Mouse (Mus musculus): ENCODE measurements around the gene Palld.

The Palld gene

DNA sequence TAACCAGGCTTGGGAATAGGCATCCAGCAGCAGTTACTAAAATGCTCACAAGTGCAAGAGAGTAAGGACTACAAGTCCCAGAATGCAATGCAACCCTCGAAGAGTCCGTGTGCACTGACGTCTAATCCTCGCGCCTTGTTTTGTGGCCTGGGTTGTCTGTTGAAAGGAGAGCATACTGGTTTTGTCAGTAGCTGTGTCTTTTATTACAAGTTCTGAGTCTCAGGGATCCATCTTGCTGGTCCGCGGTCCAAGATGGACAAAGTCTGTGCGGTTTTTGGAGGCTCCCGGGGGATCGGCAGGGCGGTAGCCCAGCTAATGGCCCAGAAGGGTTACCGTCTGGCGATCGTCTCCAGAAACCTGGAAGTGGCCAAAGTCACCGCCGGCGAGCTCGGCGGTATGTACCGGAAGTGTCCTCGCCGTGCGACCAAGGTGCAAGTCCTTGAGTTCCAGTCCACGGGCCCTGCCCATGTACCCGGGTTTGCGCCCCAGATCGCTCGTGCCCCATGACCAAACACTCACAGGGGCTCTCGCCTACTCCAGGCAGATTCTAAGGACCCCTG is 414.8 kb downstream of the Palld start, which contains the start of gene Cbr4:
TSS of gene Cbr4 (plus strand) at position 138 of the 560 bp plus-strand sequence.
- DNase-seq, result peak; percentile 87 to 89

DNA sequence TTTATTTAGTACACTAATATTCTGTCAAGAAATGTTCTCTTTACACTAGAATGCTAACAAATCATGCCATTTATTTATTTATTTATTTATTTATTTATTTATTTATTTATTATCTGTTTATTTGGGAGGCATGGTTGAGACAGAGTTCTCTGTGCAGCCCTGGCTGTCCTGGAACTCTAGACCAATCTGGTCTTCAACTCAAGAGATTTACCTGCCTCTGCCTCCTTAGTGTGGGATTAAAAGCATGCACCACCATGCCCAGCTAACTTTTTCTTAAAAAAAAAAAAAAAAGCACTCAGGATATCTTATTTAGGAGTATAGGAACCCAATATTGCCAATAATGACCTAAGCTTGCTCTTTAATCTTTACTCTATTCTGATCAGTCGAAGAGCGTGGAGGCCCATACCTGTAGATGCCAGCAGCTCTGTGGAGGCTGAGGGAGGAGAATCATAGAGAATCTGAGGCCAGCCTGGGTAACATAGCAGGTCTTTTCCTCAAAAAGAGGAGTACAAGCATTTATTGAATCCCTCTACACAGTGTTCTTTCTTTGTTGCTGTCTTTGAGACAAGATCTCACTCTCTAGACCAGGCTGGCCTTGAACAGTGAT is 415.5 kb downstream of the Palld start:
- DNase-seq, result no peak

- no peak for DNase-seq
Observed at GRCm38 (mm10) chr8:61480260-61480967, 422.1 kb downstream of the Palld start.

DNA sequence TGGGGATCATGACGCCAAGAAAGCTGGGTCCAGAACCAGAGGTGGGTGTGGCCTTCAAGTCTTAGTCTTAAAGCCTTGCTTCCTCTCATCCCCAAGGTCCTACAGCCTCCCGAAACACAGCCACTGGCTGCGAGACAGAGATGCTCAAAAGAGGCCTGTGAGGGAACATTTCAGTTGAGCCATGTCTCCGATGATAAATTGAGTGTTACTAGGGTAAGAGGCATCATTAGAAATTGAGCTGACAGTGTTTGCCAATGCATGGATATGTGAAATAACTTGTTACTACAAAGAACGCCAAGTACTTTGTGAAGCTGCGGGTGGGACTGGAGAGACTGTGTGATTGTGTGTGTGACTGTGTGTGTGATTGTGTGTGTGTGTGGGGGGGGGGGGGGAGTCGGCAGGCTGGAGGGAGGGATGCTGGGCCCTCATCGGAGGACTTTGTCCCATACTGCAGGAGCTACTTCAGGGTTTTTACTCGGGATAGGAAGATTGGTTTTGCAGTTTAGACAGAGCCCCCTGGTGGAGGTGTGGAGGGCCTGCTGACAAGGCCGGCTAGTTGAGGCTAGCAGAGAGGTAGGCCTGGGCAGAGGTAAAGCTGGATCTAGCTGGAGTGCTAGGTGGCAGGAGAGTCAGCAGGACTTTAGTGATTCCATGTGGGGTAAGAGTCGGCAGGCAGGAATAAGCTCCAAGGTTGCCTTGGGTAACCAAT is 422.8 kb downstream of the Palld start:
- peak; percentile 72 to 74 for DNase-seq

- DNase-seq, result no peak
Observed at GRCm38 (mm10) chr8:61478793-61479192, 423.7 kb downstream of the Palld start.

DNA sequence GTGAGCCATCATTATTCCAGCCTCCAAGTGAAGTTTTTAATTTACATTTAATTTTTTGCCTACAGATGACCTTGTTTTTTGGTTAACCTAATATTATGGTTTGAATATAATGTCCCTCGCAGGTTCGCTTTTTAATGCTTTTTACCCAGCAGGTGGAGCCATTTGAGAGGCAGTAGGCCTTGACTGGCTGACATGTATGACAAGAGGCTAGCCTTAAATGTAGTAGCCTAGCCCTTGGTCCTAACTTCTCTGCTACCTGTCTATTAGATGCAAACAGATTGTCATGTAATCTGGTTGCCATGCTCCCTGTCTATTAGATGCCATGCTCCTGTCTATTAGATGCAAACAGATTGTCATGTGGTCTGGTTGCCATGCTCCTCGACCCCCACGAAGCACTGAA is 424.3 kb downstream of the Palld start:
- DNase-seq, result no peak

- DNase-seq, result no peak
Observed at GRCm38 (mm10) chr8:61476160-61476559, 426.3 kb downstream of the Palld start.

DNA sequence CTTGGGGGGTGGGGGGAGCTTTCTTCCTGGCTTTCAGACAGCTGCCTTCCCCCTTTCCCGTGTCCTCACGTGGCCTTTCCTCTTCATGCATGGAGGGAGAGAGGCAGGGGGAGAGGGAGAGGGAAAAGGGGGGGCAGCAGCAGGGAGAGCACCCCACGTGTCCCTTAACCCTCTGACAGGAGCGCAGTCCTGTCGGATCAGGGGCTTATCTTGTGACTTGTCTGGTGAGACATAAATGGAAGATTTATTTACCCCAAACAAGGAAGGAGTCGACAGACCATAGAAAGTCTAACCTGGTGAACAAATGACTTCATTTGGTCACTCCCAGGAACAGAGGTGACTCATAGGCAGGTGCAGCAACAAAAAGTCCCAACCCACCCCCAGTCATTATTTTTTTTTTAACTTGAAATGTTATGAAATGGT is 427.2 kb downstream of the Palld start:
- DNase-seq, result no peak

- no peak for DNase-seq
Observed at GRCm38 (mm10) chr8:61470213-61470612, 432.3 kb downstream of the Palld start.

DNA sequence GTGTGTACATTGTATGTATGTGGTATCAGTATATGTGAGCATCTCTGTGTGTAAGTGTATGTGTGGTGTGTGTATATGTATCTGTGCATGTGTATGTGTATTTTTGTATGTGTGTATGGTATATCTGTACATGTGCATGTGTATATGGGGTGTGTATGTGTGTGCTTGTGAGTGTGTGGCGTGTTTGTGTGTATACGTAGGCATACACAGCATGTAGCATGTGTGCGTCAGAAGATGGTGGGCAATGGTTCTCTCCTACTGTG is 435.0 kb downstream of the Palld start:
- DNase-seq, result no peak

DNA sequence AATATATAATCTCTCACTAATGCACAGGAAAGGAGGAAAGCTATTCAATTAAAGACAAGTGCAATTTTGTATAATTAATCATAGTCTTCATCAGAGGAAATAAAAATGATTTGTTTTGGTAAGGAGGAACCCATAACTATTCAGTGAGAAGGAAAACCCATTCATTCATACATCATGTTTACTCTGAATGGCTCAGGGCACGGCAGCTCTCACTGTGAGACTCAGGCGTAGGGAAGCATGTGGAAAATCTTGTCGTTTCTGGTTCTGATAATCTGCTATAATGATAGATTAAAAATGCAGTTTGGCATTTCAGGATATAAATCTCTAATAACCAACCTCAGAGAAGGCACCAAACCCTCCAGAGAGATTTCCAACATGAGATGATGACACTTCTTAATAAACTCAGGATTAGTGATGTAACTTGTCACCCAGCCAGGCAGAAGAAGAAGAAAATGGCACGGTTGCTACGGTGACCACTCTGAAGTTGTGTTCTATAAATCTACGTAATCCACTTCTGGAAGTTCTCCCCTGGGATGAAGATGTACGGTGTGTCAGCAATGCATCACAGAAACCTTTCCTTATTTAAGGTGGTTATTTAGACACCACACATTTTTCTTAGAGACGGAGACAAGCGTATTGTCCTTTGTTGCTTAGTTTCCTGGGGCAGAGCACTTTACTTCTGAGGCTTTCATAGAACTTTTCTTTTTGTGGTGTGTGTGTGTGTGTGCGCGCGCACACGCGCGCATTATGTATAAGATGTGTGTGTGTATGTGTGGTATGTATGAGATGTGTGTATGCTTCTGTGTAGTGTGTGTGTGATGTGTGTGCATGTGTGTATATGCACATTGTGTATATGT is 435.6 kb downstream of the Palld start:
- no peak for DNase-seq

- DNase-seq, result no peak
Observed at GRCm38 (mm10) chr8:61464393-61464792, 438.1 kb downstream of the Palld start.

- no peak for DNase-seq
Observed at GRCm38 (mm10) chr8:61462221-61462620, 440.3 kb downstream of the Palld start.
